Mouse (Mus musculus): Measurements from ENCODE around the gene Fmnl2.

GRCm38 (mm10) chr2:53047031-53047430 is 189.4 kb downstream of the Fmnl2 start:
- TF ChIP-seq CTCF (IDR thresholded peaks at IDR 0.05; ENCODE audit: low read depth) (no peak), EP300 (optimal IDR thresholded peaks at IDR 0.05) (no peak)
